Comparison of ENCODE assay signal across 7 mouse cellular contexts in genomic region chr12:20990579-20990978, GRCm38 (mm10). TPM values are rescaled to one million over a fixed set of nuclear protein-coding genes. Genes with fewer than 3 reads are reported as not detected.
DNase-seq lines count a peak whose midpoint lies in the region; ATAC-seq lines count a peak whose summit lies in the region.
"Not testable (repeated sequence)": the region's sequence is repeated elsewhere in the genome, so short reads cannot be mapped to it uniquely, and the experiment has no call there.

No protein-coding gene starts in this region.

- peak; percentile 14 to 18 for DNase-seq in cerebellum, postnatal 10 days
- peak; percentile 5 to 6 for DNase-seq in heart, postnatal 14 days
- peak; percentile 29 for DNase-seq in neural tube, embryonic 11.5 days (ENCODE audit: low spot score)
- peak; percentile 9 to 50 for DNase-seq in spleen, postnatal 4 days (ENCODE audit: low spot score in 2 of 2)

- peak overlapping the region; percentile 62; the same call in 1 of the 2 replicates for H3K27ac ChIP-seq in forebrain, embryonic 15.5 days (replicated peaks)
- H3K27ac ChIP-seq in kidney, embryonic 16.5 days (ENCODE audit: low read length); liver, embryonic 16.5 days (ENCODE audit: low read length); neural tube, embryonic 11.5 days (ENCODE audit: low read depth, low read length): not testable (repeated sequence)

- not testable (repeated sequence) for H3K27me3 ChIP-seq in forebrain, embryonic 15.5 days; kidney, embryonic 16.5 days (ENCODE audit: insufficient read depth, low read length); liver, embryonic 16.5 days (ENCODE audit: control insufficient read depth, insufficient read depth, low read depth, low read length); neural tube, embryonic 11.5 days (ENCODE audit: control insufficient read depth, insufficient read depth, low read length)

- H3K4me3 ChIP-seq in forebrain, embryonic 15.5 days = peak overlapping the region; percentile 55
- H3K4me3 ChIP-seq in kidney, embryonic 16.5 days (ENCODE audit: low read length) = peak overlapping the region; percentile 52
- H3K4me3 ChIP-seq in liver, embryonic 16.5 days (ENCODE audit: low read depth, low read length) = peak overlapping the region; percentile 41
- peak overlapping the region; percentile 39 for H3K4me3 ChIP-seq in neural tube, embryonic 11.5 days (ENCODE audit: low read depth, low read length)

- H3K9ac ChIP-seq in forebrain, embryonic 15.5 days (replicated peaks) = peak overlapping the region; percentile 58
- peak overlapping the region; percentile 56 for H3K9ac ChIP-seq in kidney, embryonic 16.5 days (replicated peaks; ENCODE audit: low read length)
- not testable (repeated sequence) for H3K9ac ChIP-seq in liver, embryonic 16.5 days (ENCODE audit: low read depth, low read length)
- peak overlapping the region; percentile 48 for H3K9ac ChIP-seq in neural tube, embryonic 11.5 days (ENCODE audit: low read length)

- not testable (repeated sequence) for H3K36me3 ChIP-seq in forebrain, embryonic 15.5 days; kidney, embryonic 16.5 days (ENCODE audit: insufficient read depth, low read length); liver, embryonic 16.5 days (ENCODE audit: control insufficient read depth, insufficient read depth); neural tube, embryonic 11.5 days (ENCODE audit: control insufficient read depth, insufficient read depth, low read length)

- H3K9me3 ChIP-seq in forebrain, embryonic 15.5 days; kidney, embryonic 16.5 days (ENCODE audit: low read length); liver, embryonic 16.5 days (replicated peaks; ENCODE audit: control insufficient read depth, low read length); neural tube, embryonic 11.5 days (ENCODE audit: control insufficient read depth, low read length): not testable (repeated sequence)

- H3K4me1 ChIP-seq in forebrain, embryonic 15.5 days; kidney, embryonic 16.5 days (ENCODE audit: insufficient read depth, low read length); liver, embryonic 16.5 days (ENCODE audit: control insufficient read depth, low read depth, low read length); neural tube, embryonic 11.5 days (ENCODE audit: control insufficient read depth, insufficient read depth, low read length): not testable (repeated sequence)

- intact Hi-C loops in heart, postnatal 14 days (cut with DNase I) = not testable (repeated sequence)

- under 1% methylated on average over 50 of the region's 52 CpGs for WGBS in forebrain, embryonic 15.5 days
- WGBS in kidney, embryonic 16.5 days = under 1% methylated on average over 46 of the region's 52 CpGs
- under 1% methylated on average over 37 of the region's 52 CpGs for WGBS in liver, embryonic 16.5 days (ENCODE audit: insufficient replicate concordance)
- WGBS in neural tube, embryonic 11.5 days = under 1% methylated on average over 45 of the region's 52 CpGs

- peak overlapping the region; percentile 46 for H3K4me2 ChIP-seq in forebrain, embryonic 15.5 days (replicated peaks)
- H3K4me2 ChIP-seq in kidney, embryonic 16.5 days (replicated peaks; ENCODE audit: low read depth, low read length) = peak overlapping the region; percentile 38
- H3K4me2 ChIP-seq in liver, embryonic 16.5 days (ENCODE audit: low read depth, low read length) = peak overlapping the region; percentile 41; the same call in 1 of the 2 replicates
- 0 out of 2 replicates have a peak overlapping the region, but pooled peaks have one; percentile 14 for H3K4me2 ChIP-seq in neural tube, embryonic 11.5 days (ENCODE audit: low read depth)

- ATAC-seq in forebrain, embryonic 15.5 days (replicated peaks); kidney, embryonic 16.5 days (ENCODE audit: low FRiP score, low TSS enrichment); liver, embryonic 16.5 days (ENCODE audit: low read depth); neural tube, embryonic 11.5 days (ENCODE audit: insufficient read depth, low FRiP score, low TSS enrichment): not testable (repeated sequence)

RNA-seq across cellular contexts. Expression of gene Asap2, which starts 0.3 kb away (rescaled TPM):
- polyA plus RNA-seq in forebrain, embryonic 15.5 days (2015; fragmentation: Nextera tagmentation; extraction: Ambion mirVana) = 12.7 and 13.5 TPM in 2 replicates
- 10 to 100 TPM; 14.8 TPM for total RNA-seq in heart, postnatal 14 days (2021)
- 8.1 and 9.5 TPM in 2 replicates for polyA plus RNA-seq in kidney, embryonic 16.5 days (2015; fragmentation: Nextera tagmentation; extraction: Ambion mirVana)
- 1.1 and 1.5 TPM in 2 replicates for polyA plus RNA-seq in liver, embryonic 16.5 days (2015; fragmentation: Nextera tagmentation; extraction: Ambion mirVana)
- 17.8 and 18.7 TPM in 2 replicates for polyA plus RNA-seq in neural tube, embryonic 11.5 days (2014; fragmentation: Nextera tagmentation; extraction: Ambion mirVana)
